Mouse (Mus musculus) right cerebral cortex, postnatal 10 days (tissue): ENCODE data around the gene Vps37d.
"Not testable (repeated sequence)": the region's sequence is repeated elsewhere in the genome, so short reads cannot be mapped to it uniquely, and the experiment has no call there.

Experiments used
- DNase-seq, 2 experiments: peaks; one replicate each; pipeline ENCODE4 v3.0.0; 2021; ENCODE audit warnings: low spot score in 2 of 2

Vps37d gene

GRCm38 (mm10) chr5:135075655-135076054 is 2.4 kb downstream of the Vps37d start:
- DNase-seq, result no peak

GRCm38 (mm10) chr5:135073349-135074150 is 4.5 kb downstream of the Vps37d start:
- no peak for DNase-seq

GRCm38 (mm10) chr5:135072720-135073119 is 5.3 kb downstream of the Vps37d start:
- DNase-seq, result no peak

DNA sequence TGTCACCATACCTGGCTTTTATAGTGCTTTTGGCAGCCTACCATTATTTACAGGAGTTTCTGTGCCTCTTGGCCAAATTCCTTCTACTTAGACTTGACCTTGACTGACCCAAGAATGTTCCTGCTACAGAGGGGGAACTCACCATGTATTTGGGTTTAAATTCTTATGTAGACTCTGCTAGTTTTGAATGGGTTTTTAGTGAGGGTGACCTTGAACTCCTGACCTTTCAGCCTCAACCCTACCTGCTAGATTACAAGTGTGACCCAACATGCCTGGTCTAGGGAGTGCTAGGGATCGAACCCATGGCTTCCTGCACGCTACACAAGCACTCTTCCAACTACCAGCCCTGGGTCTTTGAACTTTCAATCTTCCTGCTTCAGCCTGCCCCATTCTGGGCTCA is 6.0 kb downstream of the Vps37d start:
- no peak for DNase-seq

GRCm38 (mm10) chr5:135070448-135070847 is 7.6 kb downstream of the Vps37d start:
- DNase-seq, result no peak

- no peak for DNase-seq
Measured at GRCm38 (mm10) chr5:135066008-135066407, 12.1 kb downstream of the Vps37d start.

- DNase-seq, result not testable (repeated sequence)
Measured at GRCm38 (mm10) chr5:135064909-135065446, 13.1 kb downstream of the Vps37d start, which contains the start of gene Bud23. Bud23 (minus strand) TSS chr5:135064959.

DNA sequence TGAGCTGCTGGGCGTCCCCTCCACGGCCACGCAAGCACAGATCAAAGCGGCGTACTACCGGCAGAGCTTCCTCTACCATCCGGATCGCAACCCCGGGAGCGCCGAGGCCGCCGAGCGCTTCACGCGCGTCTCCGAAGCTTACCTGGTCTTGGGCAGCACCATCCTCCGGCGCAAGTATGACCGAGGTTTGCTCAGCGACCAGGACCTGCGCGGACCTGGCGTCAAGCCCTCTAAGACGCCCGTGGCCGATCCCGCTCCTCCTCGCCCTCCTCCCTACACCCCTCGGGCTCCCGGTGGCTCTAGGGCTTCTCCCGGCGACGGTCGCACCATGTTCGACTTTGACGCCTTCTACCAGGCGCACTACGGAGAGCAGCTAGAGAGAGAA is 13.7 kb downstream of the Vps37d start:
- DNase-seq, result peak in 1 of 2 experiments; percentile 57

DNA sequence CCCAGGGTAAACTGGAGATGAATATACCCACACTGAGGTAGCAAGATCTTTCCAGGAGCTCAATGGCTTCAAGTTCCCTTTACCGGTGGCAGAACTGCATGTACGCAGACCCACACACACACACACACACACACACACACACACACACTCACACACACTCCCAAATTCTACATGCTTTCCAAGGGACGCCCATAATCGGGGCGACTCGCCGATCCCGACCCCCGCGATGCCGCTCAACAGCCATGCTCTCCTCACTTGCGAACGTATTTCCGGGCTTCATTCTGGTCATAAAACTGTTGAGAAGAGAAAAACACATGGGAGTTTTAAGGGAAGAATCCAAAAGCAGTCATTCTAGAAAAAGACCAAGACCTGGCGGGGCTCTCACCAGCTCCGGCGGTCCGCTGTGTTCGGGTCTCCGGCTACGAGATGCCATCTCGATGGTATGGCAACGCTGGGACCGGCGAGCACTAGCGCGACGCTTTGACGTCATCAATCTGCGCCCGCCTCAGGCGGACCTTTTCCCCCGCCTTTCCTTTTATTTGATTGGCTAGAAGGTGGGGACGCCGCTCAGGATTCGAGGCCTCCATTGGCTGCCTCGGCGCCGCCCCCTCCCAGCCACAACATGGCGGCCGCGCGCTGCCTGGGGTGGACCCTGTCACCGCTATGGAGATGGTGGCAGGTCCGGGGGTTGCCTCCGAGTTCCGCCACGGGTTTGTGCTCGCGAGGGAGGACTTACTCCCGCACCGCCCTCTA is 14.3 kb downstream of the Vps37d start, which contains the start of gene Dnajc30:
Gene Dnajc30, plus strand, starts transcription at position 574 of the 753 bp plus-strand sequence.
- peak; percentile 99 for DNase-seq

DNA sequence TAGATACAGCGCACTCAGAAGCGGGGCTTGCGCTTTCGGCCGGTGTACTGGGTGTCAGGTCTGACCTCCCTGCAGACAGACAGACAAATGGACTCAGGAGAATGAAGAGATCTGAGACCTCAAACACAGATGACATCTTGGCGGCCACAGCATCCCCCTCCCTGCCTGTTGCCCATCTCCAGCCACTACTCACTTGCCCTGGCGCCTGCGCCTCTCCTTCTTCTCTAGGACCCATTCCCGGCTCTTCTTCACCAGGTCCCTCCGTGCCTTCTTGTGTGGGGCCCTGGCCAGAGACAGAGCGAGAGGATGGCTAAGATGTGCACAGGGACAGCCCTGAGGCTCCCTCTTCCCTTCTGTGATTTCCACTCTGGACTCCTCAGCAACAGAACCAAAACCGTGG is 24.7 kb downstream of the Vps37d start:
- no peak for DNase-seq

DNA sequence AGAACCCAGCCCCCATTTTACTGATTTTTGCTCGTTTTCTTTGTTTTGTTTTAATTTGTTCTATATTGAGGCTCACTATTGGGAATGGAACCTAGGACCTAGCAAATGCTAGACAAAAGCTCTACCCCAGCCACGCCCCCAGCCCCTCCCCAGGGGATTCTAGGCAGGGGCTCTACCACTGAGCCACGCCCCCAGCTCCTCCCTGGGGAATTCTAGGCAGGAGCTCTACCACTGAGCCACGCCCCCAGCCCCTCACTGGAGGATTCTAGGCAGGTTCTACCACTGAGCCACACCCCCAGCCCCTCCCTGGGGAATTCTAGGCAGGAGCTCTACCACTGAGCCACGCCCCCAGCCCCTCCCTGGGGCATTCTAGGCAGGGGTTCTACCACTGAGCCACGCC is 28.8 kb downstream of the Vps37d start:
- DNase-seq, result not testable (repeated sequence)

GRCm38 (mm10) chr5:135048539-135048938 is 29.5 kb downstream of the Vps37d start:
- no peak for DNase-seq

- DNase-seq, result no peak
Measured at GRCm38 (mm10) chr5:135044575-135044974, 33.5 kb downstream of the Vps37d start.

GRCm38 (mm10) chr5:135042105-135042788 is 35.8 kb downstream of the Vps37d start:
- no peak for DNase-seq

DNA sequence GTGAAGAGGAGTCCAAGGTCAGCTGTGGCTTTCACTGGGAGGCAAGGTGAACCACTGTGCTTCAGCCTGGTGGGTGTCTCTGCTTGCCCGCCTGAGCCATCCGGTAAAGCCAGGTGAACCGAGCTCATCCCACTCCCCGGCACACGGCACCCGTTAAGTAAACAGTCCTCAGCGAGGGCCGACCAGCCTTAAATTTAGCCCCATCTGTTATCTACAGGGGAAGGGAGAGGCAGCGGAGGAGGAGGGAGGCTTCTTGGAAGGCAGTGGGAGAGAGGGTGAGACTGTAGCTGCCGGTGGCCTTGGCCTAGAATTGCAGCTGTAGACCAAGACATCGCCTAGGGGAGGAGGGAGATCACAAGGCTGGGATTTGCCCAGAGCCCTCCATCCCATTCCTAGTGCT is 37.3 kb downstream of the Vps37d start:
- DNase-seq, result peak in 1 of 2 experiments; percentile 60

GRCm38 (mm10) chr5:135040059-135040458 is 38.0 kb downstream of the Vps37d start:
- DNase-seq, result peak; percentile 62 to 81

DNA sequence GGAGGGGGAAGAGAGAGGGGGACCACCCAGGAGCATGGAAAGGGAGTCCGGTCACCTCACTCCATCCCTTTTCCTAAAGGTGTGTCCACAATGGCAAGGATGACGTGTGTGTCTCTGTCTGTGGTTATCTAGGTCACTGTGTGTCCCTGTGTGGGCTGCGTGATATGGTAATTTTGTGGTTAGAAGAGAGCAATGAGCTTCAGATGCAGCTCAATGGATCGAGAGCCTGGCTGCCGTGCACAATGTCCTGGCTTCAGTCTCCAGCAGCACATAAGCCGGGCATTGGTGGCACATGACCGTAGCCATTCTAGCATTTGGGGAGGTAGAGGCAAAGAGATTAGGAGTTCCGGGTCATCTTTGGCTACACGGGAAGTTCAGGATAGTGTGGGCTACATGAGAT is 38.5 kb downstream of the Vps37d start:
- DNase-seq, result no peak

GRCm38 (mm10) chr5:135037946-135038345 is 40.1 kb downstream of the Vps37d start:
- no peak for DNase-seq

GRCm38 (mm10) chr5:135035608-135036359 is 42.3 kb downstream of the Vps37d start:
- DNase-seq, result peak; percentile 69 to 80

GRCm38 (mm10) chr5:135034593-135034992 is 43.5 kb downstream of the Vps37d start:
- no peak for DNase-seq

DNA sequence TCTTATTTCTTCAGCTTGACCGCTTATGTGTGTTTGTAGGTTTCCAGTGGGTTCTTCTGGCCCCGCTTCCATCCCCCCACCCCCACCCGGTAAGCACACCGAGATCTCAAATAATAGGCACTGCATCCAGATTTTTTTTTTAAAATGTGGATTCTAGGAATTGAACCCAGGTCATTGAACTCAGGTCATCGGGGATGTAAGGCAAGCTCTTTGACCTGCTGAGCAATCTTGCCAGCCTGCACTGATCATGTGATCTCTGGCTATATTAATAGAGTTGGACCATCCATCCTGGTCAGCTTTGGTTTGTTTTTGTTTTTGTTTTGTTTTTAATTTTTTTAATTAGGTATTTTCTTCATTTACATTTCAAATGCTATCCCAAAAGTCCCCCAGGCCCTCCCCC is 45.5 kb downstream of the Vps37d start:
- DNase-seq, result no peak
